Mouse (Mus musculus): Measurements from ENCODE around the gene Wdr81.

- no peak for TF ChIP-seq CTCF (IDR thresholded peaks at IDR 0.05; ENCODE audit: low read depth)
- no peak for TF ChIP-seq EP300 (IDR thresholded peaks at IDR 0.05; ENCODE audit: low read depth)
Measured at GRCm38 (mm10) chr11:75465051-75465450, 10.5 kb upstream of the Wdr81 start.
